Mouse (Mus musculus): ENCODE results near the gene Ncor2. TPM values are rescaled to one million over a fixed set of nuclear protein-coding genes. Genes with fewer than 3 reads are reported as not detected.
A peak's percentile ranks its signal among the peaks of the same experiment; 100 is the strongest.

The Ncor2 gene
- polyA plus RNA-seq (2012) = 6.4 and 7.2 TPM in 2 replicates

DNA sequence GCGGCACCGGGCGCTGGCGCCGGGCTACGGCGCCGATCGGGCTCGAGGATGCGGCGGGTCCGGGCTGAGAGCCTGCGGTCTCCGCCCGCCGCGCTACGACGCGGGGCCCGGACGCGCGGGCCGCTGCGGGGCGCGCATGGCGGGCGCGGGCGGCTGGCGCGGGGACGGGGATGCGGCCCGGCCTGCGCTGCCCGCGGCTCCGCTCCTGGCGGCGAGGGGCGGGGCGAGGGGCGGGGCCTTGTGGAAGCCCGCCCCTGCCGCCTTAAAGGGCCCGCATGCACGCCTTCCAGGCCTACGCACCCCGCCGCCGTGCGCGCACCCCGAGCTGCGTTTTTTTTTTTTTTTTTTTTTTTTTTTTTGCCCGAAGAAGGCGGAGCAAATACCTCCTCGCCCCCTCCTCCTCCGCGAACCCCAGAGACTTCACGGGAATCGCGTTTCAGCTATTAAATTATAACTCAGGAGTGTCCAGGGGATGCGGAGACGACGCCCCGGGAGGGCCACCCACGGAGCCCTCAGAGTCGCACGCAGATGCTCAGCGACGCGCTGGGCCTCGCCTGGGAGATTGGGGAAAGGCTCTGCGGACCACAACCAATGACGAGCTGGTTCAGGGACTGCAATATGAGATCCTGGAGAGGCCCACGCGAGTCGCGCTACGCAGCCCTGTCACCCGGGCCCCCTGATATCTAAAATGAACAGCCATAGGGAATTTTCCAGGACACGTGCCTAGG, at the start of gene Ncor2:
TSS of gene Ncor2 (minus strand) at position 213 of the 728 bp plus-strand sequence.
- Histone ChIP-seq H3K4me3 (replicated peaks) (peak within 1 kb of the TSS; percentile 72), H3K9me3 (ENCODE audit: control insufficient read depth, low read length) (no peaks in the 10 kb centered on the region), H3K4me1 (ENCODE audit: control insufficient read depth) (peaks cover 34% of the 10 kb centered on the region), H3K36me3 (ENCODE audit: control insufficient read depth) (no peaks in the 10 kb centered on the region), H3K27me3 (ENCODE audit: control insufficient read depth) (peaks cover 22% of the 10 kb centered on the region)
- TF ChIP-seq TAL1 (IDR thresholded peaks at IDR 0.05; ENCODE audit: low read length) (no peak), GATA1 (IDR thresholded peaks at IDR 0.05; ENCODE audit: low read length) (no peak)

DNA sequence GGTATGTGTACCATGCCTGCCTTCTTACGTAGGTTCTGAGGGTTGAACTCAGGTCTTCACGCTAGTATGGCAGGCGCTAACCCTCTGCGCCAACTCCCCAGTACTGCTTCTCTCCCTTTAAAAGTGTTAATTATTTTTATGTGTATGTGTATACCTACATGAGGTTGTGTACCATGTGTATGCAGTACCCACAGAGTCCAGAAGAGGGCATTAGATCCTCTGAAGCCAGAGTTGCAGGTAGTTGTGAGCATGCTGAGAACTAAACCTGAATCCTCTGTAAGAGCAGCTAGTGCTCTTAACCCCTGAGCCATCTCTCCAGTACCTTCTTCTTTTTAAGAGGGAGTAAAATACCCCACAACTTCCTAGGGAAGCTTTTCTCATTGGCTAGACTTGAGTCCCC, 48.7 kb upstream of the Ncor2 start:
- Histone ChIP-seq H3K4me1 (ENCODE audit: control insufficient read depth) (no peaks in the 10 kb centered on the region), H3K9me3 (ENCODE audit: control insufficient read depth, low read length) (peaks cover 11% of the 10 kb centered on the region), H3K27me3 (ENCODE audit: control insufficient read depth) (no peaks in the 10 kb centered on the region), H3K4me3 (replicated peaks) (no peak overlapping the region), H3K36me3 (ENCODE audit: control insufficient read depth) (no peaks in the 10 kb centered on the region)
- TF ChIP-seq TAL1 (IDR thresholded peaks at IDR 0.05; ENCODE audit: low read length) (no peak), GATA1 (IDR thresholded peaks at IDR 0.05; ENCODE audit: low read length) (no peak)

DNA sequence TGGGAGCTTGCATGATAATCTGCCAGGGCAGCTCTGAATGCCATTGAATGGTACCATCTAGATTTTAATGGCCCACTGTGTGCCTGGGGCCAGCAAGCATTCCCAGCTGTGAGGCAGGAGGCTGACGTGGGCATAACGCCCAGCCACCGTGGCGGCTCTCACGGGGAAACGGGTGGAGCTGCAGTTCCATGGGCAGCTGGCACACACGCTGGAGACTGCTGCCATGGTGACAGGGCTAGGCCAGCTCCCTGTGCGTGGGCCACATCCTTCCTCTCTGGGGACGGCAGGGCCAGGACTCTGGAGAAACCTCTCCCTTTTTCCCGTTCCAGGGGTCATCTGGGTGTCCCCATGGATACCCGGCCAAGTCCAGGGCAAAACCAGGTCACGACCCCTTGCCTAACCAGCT, 47.2 kb upstream of the Ncor2 start:
- Histone ChIP-seq H3K4me3 (replicated peaks) (no peak overlapping the region), H3K4me1 (ENCODE audit: control insufficient read depth) (no peaks in the 10 kb centered on the region), H3K36me3 (ENCODE audit: control insufficient read depth) (no peaks in the 10 kb centered on the region), H3K27me3 (ENCODE audit: control insufficient read depth) (no peaks in the 10 kb centered on the region), H3K9me3 (ENCODE audit: control insufficient read depth, low read length) (peaks cover 11% of the 10 kb centered on the region)
- TF ChIP-seq TAL1 (IDR thresholded peaks at IDR 0.05; ENCODE audit: low read length) (no peak), GATA1 (IDR thresholded peaks at IDR 0.05; ENCODE audit: low read length) (no peak)

DNA sequence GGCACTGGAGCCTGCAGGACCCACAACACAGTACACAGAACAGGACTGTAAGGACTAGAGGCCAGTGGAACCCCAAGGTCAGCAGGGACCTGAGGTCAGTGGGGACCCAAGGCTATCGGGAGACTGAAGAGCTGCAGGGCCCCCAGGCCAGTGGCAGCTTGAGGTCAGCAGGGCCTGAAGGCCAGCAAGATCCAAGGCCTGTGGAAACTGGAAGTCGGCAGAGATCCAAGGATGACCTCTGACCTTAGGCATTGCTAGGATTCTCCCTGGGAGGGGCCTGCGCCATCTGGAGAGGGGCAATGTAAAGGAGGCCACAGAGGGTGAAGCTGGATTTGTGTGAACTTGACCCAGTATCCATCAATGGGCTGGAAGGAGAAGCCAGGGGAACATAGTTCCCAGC, 45.9 kb upstream of the Ncor2 start:
- H3K9me3 ChIP-seq (ENCODE audit: control insufficient read depth, low read length) = peaks cover 11% of the 10 kb centered on the region

DNA sequence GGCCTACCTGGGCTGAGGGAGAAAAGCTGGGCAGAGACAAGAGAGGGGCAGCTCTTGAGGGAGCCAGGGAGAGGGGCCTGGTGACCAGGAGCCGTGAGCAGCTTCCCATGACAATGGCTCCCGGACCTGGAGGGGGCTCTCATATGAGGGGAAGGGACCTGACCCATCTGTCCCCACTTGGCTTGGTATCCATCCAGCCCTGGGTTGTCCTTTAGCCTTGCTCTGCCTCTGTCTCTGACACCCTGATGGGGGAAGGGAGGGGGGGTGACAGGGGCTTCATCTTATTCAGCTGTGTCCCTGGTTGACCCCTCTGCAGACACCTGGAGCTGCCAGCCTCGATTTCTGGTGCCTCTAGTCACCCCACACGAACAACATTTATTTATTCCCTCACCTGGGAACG, 44.9 kb upstream of the Ncor2 start:
- Histone ChIP-seq H3K9me3 (ENCODE audit: control insufficient read depth, low read length) (peaks cover 11% of the 10 kb centered on the region), H3K4me1 (ENCODE audit: control insufficient read depth) (no peaks in the 10 kb centered on the region), H3K36me3 (ENCODE audit: control insufficient read depth) (no peaks in the 10 kb centered on the region), H3K4me3 (replicated peaks) (no peak overlapping the region), H3K27me3 (ENCODE audit: control insufficient read depth) (no peaks in the 10 kb centered on the region)
- TF ChIP-seq TAL1 (IDR thresholded peaks at IDR 0.05; ENCODE audit: low read length) (no peak), GATA1 (IDR thresholded peaks at IDR 0.05; ENCODE audit: low read length) (no peak)

More for the DNA sequence above, 45.9 kb upstream of the Ncor2 start:
- Histone ChIP-seq H3K27me3 (ENCODE audit: control insufficient read depth) (no peaks in the 10 kb centered on the region), H3K36me3 (ENCODE audit: control insufficient read depth) (no peaks in the 10 kb centered on the region), H3K4me3 (replicated peaks) (no peak overlapping the region), H3K4me1 (ENCODE audit: control insufficient read depth) (no peaks in the 10 kb centered on the region)
- no peak for TF ChIP-seq TAL1 (IDR thresholded peaks at IDR 0.05; ENCODE audit: low read length)
- TF ChIP-seq GATA1 (IDR thresholded peaks at IDR 0.05; ENCODE audit: low read length) = no peak

DNA sequence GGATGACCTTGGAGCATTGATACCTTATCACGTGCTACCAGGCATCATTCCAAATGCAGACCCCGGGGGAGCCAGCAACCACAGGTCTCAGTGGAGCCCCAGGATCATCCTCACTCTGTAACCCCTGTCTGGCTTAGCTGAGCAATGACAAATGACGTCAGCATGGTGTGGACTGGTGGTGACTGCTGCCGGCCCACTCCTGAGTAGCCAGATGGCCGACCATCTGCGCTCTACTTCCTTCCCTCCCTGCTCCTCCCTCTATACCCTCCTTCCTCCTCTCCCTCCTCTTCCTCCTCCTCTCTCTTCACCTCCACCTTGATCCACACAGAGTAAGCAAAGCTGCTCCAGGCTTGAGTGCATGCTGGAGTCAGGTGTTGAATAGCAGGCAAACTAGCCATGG, 43.7 kb upstream of the Ncor2 start:
- H3K9me3 ChIP-seq (ENCODE audit: control insufficient read depth, low read length) = peaks cover 5% of the 10 kb centered on the region
- TF ChIP-seq GATA1 (IDR thresholded peaks at IDR 0.05; ENCODE audit: low read length) = no peak
- no peak for TF ChIP-seq TAL1 (IDR thresholded peaks at IDR 0.05; ENCODE audit: low read length)
- no peak overlapping the region for H3K4me3 ChIP-seq (replicated peaks)
- no peaks in the 10 kb centered on the region for H3K4me1 ChIP-seq (ENCODE audit: control insufficient read depth)
- no peaks in the 10 kb centered on the region for H3K27me3 ChIP-seq (ENCODE audit: control insufficient read depth)
- no peaks in the 10 kb centered on the region for H3K36me3 ChIP-seq (ENCODE audit: control insufficient read depth)

DNA sequence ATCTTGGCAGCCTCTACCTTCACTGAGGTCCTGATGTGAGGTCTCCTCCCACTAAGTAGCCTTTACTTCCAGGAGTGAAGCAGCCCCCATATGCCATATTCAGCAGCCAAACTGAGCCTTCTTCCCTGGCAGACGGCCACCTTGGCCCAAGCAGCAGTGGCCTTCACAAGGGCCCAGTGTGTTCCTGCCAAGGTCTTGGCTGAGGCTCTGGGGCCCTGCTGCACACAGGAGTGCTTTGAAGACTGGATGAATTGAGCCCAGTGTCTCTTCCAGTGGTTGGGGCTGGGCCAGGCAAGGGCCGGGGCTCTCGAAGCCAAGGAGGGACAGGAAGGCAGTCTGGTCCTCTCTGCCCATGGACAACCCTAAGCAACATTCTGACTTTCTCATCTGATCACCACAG, 42.8 kb upstream of the Ncor2 start:
- Histone ChIP-seq H3K36me3 (ENCODE audit: control insufficient read depth) (no peaks in the 10 kb centered on the region), H3K4me3 (replicated peaks) (no peak overlapping the region), H3K9me3 (ENCODE audit: control insufficient read depth, low read length) (no peaks in the 10 kb centered on the region; the same call in 1 of the 2 replicates), H3K27me3 (ENCODE audit: control insufficient read depth) (no peaks in the 10 kb centered on the region; the same call in 1 of the 2 replicates), H3K4me1 (ENCODE audit: control insufficient read depth) (no peaks in the 10 kb centered on the region)
- TF ChIP-seq GATA1 (IDR thresholded peaks at IDR 0.05; ENCODE audit: low read length) = no peak
- no peak for TF ChIP-seq TAL1 (IDR thresholded peaks at IDR 0.05; ENCODE audit: low read length)

DNA sequence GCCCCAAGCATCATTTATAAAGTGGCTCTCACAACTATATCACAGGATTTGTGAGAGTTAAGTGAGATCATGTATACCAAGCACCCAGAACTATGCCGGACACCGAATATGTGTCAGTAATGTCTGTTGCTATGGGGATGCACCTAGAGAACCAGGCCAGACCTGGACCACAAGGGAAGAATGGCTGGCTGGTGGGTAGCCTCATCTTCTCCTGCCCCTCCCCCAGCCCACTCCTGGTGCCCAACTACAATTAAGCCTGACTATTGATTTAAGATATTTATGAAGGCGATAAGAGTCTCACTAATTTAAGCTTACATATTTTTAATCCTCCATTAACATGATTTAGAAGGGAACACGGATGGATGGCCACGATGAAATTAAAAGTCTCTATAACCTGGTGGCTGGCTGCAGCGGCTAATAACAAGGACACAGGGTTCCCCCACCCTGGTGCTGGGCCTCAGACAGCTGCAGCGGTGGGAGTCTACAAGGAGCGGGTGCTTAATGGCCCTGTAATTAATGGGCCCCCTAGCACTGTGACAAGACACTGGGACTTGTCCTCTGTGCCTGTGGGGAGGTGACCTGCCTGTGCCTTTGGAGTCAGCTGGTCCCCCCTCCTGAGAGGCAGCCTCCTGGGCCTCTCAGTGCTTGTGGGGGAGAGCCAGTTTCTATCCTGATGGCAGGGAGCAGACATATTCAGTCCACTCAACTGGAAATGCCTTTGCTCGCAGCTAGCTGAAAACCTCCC, 38.6 kb upstream of the Ncor2 start:
- Histone ChIP-seq H3K36me3 (ENCODE audit: control insufficient read depth) (no peaks in the 10 kb centered on the region), H3K4me3 (replicated peaks) (no peak overlapping the region), H3K27me3 (ENCODE audit: control insufficient read depth) (peaks cover 6% of the 10 kb centered on the region), H3K4me1 (ENCODE audit: control insufficient read depth) (no peaks in the 10 kb centered on the region), H3K9me3 (ENCODE audit: control insufficient read depth, low read length) (no peaks in the 10 kb centered on the region)
- TF ChIP-seq GATA1 (IDR thresholded peaks at IDR 0.05; ENCODE audit: low read length) = no peak
- TF ChIP-seq TAL1 (IDR thresholded peaks at IDR 0.05; ENCODE audit: low read length) = no peak

DNA sequence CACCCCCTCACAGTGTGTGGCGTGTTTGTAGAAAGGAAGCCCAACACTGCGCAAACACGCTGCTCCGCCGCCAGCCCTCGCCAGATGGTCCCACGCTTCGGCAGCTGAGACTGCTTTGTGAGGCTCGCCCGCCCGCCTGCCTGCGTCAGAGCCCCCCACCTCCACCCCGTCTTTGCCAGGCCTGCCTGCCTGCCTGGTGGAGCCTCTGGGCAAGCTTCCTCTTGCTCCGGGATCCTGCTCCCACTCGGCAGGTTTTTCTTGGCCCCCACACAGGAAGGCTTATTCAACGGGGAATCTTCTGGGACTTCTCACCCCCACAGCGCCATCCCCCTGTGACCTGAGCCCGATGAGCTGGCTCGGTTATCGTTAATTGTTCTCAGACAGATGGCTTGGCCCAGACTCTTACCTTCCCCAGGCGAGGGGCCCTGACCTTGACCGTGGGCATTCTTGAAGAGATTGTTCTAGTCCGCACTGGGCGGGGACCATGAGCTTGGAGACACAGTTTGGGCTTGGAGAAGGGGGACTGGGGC, 37.0 kb upstream of the Ncor2 start:
- Histone ChIP-seq H3K4me1 (ENCODE audit: control insufficient read depth) (no peaks in the 10 kb centered on the region), H3K36me3 (ENCODE audit: control insufficient read depth) (no peaks in the 10 kb centered on the region), H3K4me3 (replicated peaks) (no peak overlapping the region), H3K9me3 (ENCODE audit: control insufficient read depth, low read length) (no peaks in the 10 kb centered on the region), H3K27me3 (ENCODE audit: control insufficient read depth) (peaks cover 6% of the 10 kb centered on the region)
- TF ChIP-seq GATA1 (IDR thresholded peaks at IDR 0.05; ENCODE audit: low read length) = no peak
- no peak for TF ChIP-seq TAL1 (IDR thresholded peaks at IDR 0.05; ENCODE audit: low read length)
